ENCODE assay signal across 16 mouse cellular contexts in the genomic region with DNA sequence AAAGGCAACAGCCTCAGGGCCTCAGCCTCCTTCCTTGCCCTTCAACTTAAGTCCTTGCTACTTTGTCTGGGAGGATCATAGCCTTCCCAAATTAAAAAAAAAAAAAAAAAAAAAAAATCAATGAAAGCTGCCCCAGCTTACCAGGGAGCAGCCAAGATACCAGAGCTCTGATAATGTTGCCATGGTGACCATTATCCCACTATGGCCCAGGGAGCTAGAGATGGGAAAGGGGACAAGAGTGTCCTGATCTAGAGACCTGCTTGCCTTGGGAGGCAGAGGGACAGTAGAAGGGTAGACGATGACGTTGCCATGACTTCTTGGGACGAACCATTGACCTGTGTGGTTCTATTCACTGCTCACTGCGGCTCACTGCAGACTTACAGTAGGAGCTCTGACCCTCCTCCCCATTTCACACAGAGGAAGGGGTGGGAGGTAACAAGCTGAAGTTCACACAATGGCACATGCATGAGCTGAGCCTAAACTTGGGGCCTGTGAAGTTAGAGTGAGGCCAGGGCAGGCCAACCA. TPM values are rescaled to one million over a fixed set of nuclear protein-coding genes. Genes with fewer than 3 reads are reported as not detected.
A peak's percentile ranks its signal among the peaks of the same experiment; 100 is the strongest.
DNase-seq lines count a peak whose midpoint lies in the region; ATAC-seq and TF ChIP-seq lines count a peak whose summit lies in the region.
"Had no signal": no experiment of that assay in that cellular context is flagged by ENCODE, and none has a peak within 500 bp of the region (broad histone marks: within the 10 kb centered on the region; RNA-seq: fewer than 3 reads in every experiment).

No protein-coding gene starts in this region.

- no peak overlapping the region for H3K27ac ChIP-seq in forebrain, postnatal 0 days (ENCODE audit: low read depth, low read length)
- H3K27ac ChIP-seq in forebrain, embryonic 12.5 days, result no peak overlapping the region
- no peak overlapping the region for H3K27ac ChIP-seq in liver, adult 2 months (replicated peaks; ENCODE audit: insufficient read depth, low read depth, low read length)
- no peak overlapping the region for H3K27ac ChIP-seq in liver, embryonic 12.5 days
- no peak overlapping the region for H3K27ac ChIP-seq in midbrain, embryonic 14.5 days (replicated peaks; ENCODE audit: low read depth, low read length)
- H3K27ac ChIP-seq: embryonic facial prominence, embryonic 10.5 days; heart, embryonic 15.5 days; layer of hippocampus, adult 2 months; lung, embryonic 15.5 days had no signal

- H3K4me2 ChIP-seq in forebrain, postnatal 0 days (ENCODE audit: low read depth), result no peak overlapping the region
- H3K4me2 ChIP-seq in forebrain, embryonic 12.5 days, result no peak overlapping the region
- H3K4me2 ChIP-seq in liver, embryonic 12.5 days, result no peak overlapping the region
- no peak overlapping the region for H3K4me2 ChIP-seq in midbrain, embryonic 14.5 days (ENCODE audit: low read length)
- H3K4me2 ChIP-seq: heart, embryonic 15.5 days; lung, embryonic 15.5 days had no signal

- H3K27me3 ChIP-seq in forebrain, postnatal 0 days (ENCODE audit: insufficient read depth, low read length), result no peaks in the 10 kb centered on the region
- H3K27me3 ChIP-seq in forebrain, embryonic 12.5 days, result no peaks in the 10 kb centered on the region
- H3K27me3 ChIP-seq in liver, adult 2 months (ENCODE audit: control insufficient read depth, insufficient read depth, low read length), result no peaks in the 10 kb centered on the region
- H3K27me3 ChIP-seq in liver, embryonic 12.5 days (replicated peaks), result peaks cover 2% of the 10 kb centered on the region; the same call in 1 of the 2 replicates
- no peaks in the 10 kb centered on the region for H3K27me3 ChIP-seq in midbrain, embryonic 14.5 days (ENCODE audit: control insufficient read depth, insufficient read depth, low read length)
- H3K27me3 ChIP-seq: lung, embryonic 15.5 days had no signal

- H3K9ac ChIP-seq in forebrain, postnatal 0 days, result no peak overlapping the region
- H3K9ac ChIP-seq in forebrain, embryonic 12.5 days, result no peak overlapping the region
- H3K9ac ChIP-seq in liver, adult 2 months (ENCODE audit: low read depth, low read length), result no peak overlapping the region
- no peak overlapping the region for H3K9ac ChIP-seq in liver, embryonic 12.5 days
- no peak overlapping the region for H3K9ac ChIP-seq in midbrain, embryonic 14.5 days (replicated peaks; ENCODE audit: low read length)
- H3K9ac ChIP-seq: heart, embryonic 15.5 days; lung, embryonic 15.5 days had no signal

- H3K9me3 ChIP-seq in forebrain, postnatal 0 days (ENCODE audit: low read length), result no peaks in the 10 kb centered on the region
- H3K9me3 ChIP-seq in forebrain, embryonic 12.5 days, result no peaks in the 10 kb centered on the region
- H3K9me3 ChIP-seq in liver, embryonic 12.5 days (replicated peaks), result no peaks in the 10 kb centered on the region
- H3K9me3 ChIP-seq in midbrain, embryonic 14.5 days (ENCODE audit: control insufficient read depth, low read length), result no peaks in the 10 kb centered on the region
- H3K9me3 ChIP-seq: embryonic facial prominence, embryonic 10.5 days; heart, embryonic 15.5 days; lung, embryonic 15.5 days had no signal

- no peak for TF ChIP-seq POLR2A in liver, adult 2 months (IDR thresholded peaks at IDR 0.05; ENCODE audit: extremely low read depth, insufficient read depth, low read length)
- TF ChIP-seq POLR2A in brain, embryonic 14.5 days (IDR thresholded peaks at IDR 0.05; ENCODE audit: borderline replicate concordance, extremely low read depth, insufficient read depth, insufficient read length, poor library complexity, severe bottlenecking), result no peak

- no peaks in the 10 kb centered on the region for H3K4me1 ChIP-seq in forebrain, postnatal 0 days (ENCODE audit: insufficient read depth)
- peaks cover 14% of the 10 kb centered on the region for H3K4me1 ChIP-seq in forebrain, embryonic 12.5 days
- H3K4me1 ChIP-seq in liver, adult 2 months (ENCODE audit: control insufficient read depth, insufficient read depth, low read length), result no peaks in the 10 kb centered on the region
- H3K4me1 ChIP-seq in liver, embryonic 12.5 days, result peaks cover 25% of the 10 kb centered on the region
- H3K4me1 ChIP-seq in midbrain, embryonic 14.5 days (ENCODE audit: control insufficient read depth, insufficient read depth, low read length), result peaks cover 11% of the 10 kb centered on the region; the same call in 1 of the 2 replicates

- TF ChIP-seq CTCF in forebrain, postnatal 0 days (IDR thresholded peaks at IDR 0.05; ENCODE audit: low read depth), result no peak
- TF ChIP-seq CTCF in liver, adult 2 months (IDR thresholded peaks at IDR 0.05; ENCODE audit: low read depth, low read length), result no peak
- no peak for TF ChIP-seq CTCF in brain, embryonic 14.5 days (IDR thresholded peaks at IDR 0.05; ENCODE audit: borderline replicate concordance, extremely low read depth, insufficient read depth, insufficient read length)

- no peaks in the 10 kb centered on the region for H3K79me2 ChIP-seq in liver, adult 2 months (ENCODE audit: control insufficient read depth, insufficient read depth, low read length)

- no peaks in the 10 kb centered on the region for H3K36me3 ChIP-seq in forebrain, postnatal 0 days (ENCODE audit: insufficient read depth)
- no peaks in the 10 kb centered on the region for H3K36me3 ChIP-seq in forebrain, embryonic 12.5 days (replicated peaks)
- no peaks in the 10 kb centered on the region for H3K36me3 ChIP-seq in liver, adult 2 months (ENCODE audit: control insufficient read depth, insufficient read depth, low read length)
- no peaks in the 10 kb centered on the region for H3K36me3 ChIP-seq in liver, embryonic 12.5 days
- H3K36me3 ChIP-seq in midbrain, embryonic 14.5 days (ENCODE audit: control insufficient read depth, insufficient read depth, low read length), result no peaks in the 10 kb centered on the region
- H3K36me3 ChIP-seq: embryonic facial prominence, embryonic 10.5 days; heart, embryonic 15.5 days; lung, embryonic 15.5 days had no signal

- DNase-seq in forebrain, postnatal 0 days, result no peak
- DNase-seq in liver, adult 2 months (ENCODE audit: extremely low read depth, low read depth, low spot score), result peak; percentile 11
- DNase-seq in brain, embryonic 14.5 days (ENCODE audit: low read depth), result peak; percentile 35
- peak; percentile 53 for DNase-seq in midbrain, embryonic 14.5 days
- DNase-seq in cerebellum, adult 18-20 months, result no peak
- DNase-seq: heart, adult 18-20 months; liver; retina, postnatal 1 day; thymus, postnatal 25 days had no signal

- H3K4me3 ChIP-seq in forebrain, postnatal 0 days (ENCODE audit: low read depth, low read length), result no peak overlapping the region
- no peak overlapping the region for H3K4me3 ChIP-seq in forebrain, embryonic 12.5 days (replicated peaks)
- H3K4me3 ChIP-seq in liver, adult 2 months (ENCODE audit: insufficient read depth, low read depth, low read length), result no peak overlapping the region
- no peak overlapping the region for H3K4me3 ChIP-seq in liver, embryonic 12.5 days
- no peak overlapping the region for H3K4me3 ChIP-seq in midbrain, embryonic 14.5 days (replicated peaks; ENCODE audit: low read depth, low read length)
- H3K4me3 ChIP-seq: embryonic facial prominence, embryonic 10.5 days; heart, embryonic 15.5 days; layer of hippocampus, adult 2 months; lung, embryonic 15.5 days had no signal

- peak; percentile 53; the same call in 1 of the 2 replicates for ATAC-seq in forebrain, postnatal 0 days
- no peak for ATAC-seq in forebrain, embryonic 12.5 days (ENCODE audit: low FRiP score)
- ATAC-seq in liver, embryonic 12.5 days, result no peak
- no peak; the same call in 1 of the 2 replicates for ATAC-seq in midbrain, embryonic 14.5 days (ENCODE audit: low FRiP score, low TSS enrichment)

- WGBS in forebrain, postnatal 0 days, result 68% methylated on average over 4 of the region's 4 CpGs
- 77% methylated on average over 4 of the region's 4 CpGs for WGBS in forebrain, embryonic 12.5 days
- 89% methylated on average over 4 of the region's 4 CpGs for WGBS in liver, adult 2 months
- 84% methylated on average over 4 of the region's 4 CpGs for WGBS in liver, embryonic 12.5 days (ENCODE audit: insufficient replicate concordance)
- 59% methylated on average over 4 of the region's 4 CpGs for WGBS in midbrain, embryonic 14.5 days

RNA-seq across cellular contexts. Expression of a gene that starts 39.5 kb away (rescaled TPM):
- 21.2 and 30.0 TPM in 2 replicates for total RNA-seq in forebrain, postnatal 0 days (2014; rRNA removed)
- polyA plus RNA-seq in forebrain, postnatal 0 days (2015; fragmentation: Nextera tagmentation; extraction: Ambion mirVana), result 8.9 and 13.1 TPM in 2 replicates
- polyA plus RNA-seq in forebrain, embryonic 12.5 days (2016; fragmentation: Nextera tagmentation; extraction: Ambion mirVana), result 7.9 and 10.3 TPM in 2 replicates
- total RNA-seq in liver, adult 2 months (2014; rRNA removed), result 4.9 and 6.8 TPM in 2 replicates
- 9.0 and 10.9 TPM in 2 replicates for polyA plus RNA-seq in liver, adult 2 months (2012; rRNA removed)
- 19.2 and 21.5 TPM in 2 replicates for polyA plus RNA-seq in liver, embryonic 12.5 days (2016; fragmentation: Nextera tagmentation; extraction: Ambion mirVana)
- 5.8 and 18.9 TPM in 2 replicates for polyA plus RNA-seq in brain, embryonic 14.5 days (2012; rRNA removed)
- 3.9 and 10.0 TPM in 2 replicates for polyA plus RNA-seq in midbrain, embryonic 14.5 days (2014; fragmentation: Nextera tagmentation; extraction: Ambion mirVana)
- total RNA-seq: CH12.LX had no signal

Comparison
In these comparisons a context has a peak if more than half of its experiments do, and no peak if none do; other contexts are left out.
1. DNase-seq: peak in liver, adult 2 months (single experiment), brain, embryonic 14.5 days (single experiment) and midbrain, embryonic 14.5 days (single experiment); none in forebrain, postnatal 0 days (single experiment) and cerebellum, adult 18-20 months (0 of 2).